Mouse (Mus musculus) E14TG2a.4 (cell line): ENCODE data around the gene Anks1b.

Source experiments
- H3K27me3 ChIP-seq: 2 replicates; pipeline ENCODE4 v1.6.1; 2014; ENCODE audit warnings: low read length, control low read depth; ENCODE audit not compliant: insufficient read depth
- H3K36me3 ChIP-seq: 2 replicates; pipeline ENCODE4 v1.6.1; 2014; ENCODE audit warnings: low read length, control low read depth; ENCODE audit not compliant: insufficient read depth
- H3K4me1 ChIP-seq: replicated peaks from 2 replicates; pipeline ENCODE4 v1.6.1; 2014; ENCODE audit warnings: low read depth, low read length, control low read depth
- H3K4me3 ChIP-seq: replicated peaks from 2 replicates; pipeline ENCODE4 v1.5.1; 2014; ENCODE audit warnings: mild to moderate bottlenecking, low read length
- H3K9me3 ChIP-seq: 2 replicates; pipeline ENCODE4 v1.6.1; 2014; ENCODE audit warnings: low read length, control low read depth
- CTCF ChIP-seq: conservative IDR thresholded peaks from 2 replicates; pipeline ENCODE4 v1.5.1; 2014; ENCODE audit warnings: low read length
- NANOG ChIP-seq: IDR thresholded peaks from 2 replicates; pipeline ENCODE4 v1.6.1; 2014; ENCODE audit warnings: borderline replicate concordance, low read length, mixed read lengths
- POU5F1 ChIP-seq: IDR thresholded peaks from 2 replicates; pipeline ENCODE4 v1.6.1; 2014; ENCODE audit warnings: low read length, borderline replicate concordance

Gene Anks1b

DNA sequence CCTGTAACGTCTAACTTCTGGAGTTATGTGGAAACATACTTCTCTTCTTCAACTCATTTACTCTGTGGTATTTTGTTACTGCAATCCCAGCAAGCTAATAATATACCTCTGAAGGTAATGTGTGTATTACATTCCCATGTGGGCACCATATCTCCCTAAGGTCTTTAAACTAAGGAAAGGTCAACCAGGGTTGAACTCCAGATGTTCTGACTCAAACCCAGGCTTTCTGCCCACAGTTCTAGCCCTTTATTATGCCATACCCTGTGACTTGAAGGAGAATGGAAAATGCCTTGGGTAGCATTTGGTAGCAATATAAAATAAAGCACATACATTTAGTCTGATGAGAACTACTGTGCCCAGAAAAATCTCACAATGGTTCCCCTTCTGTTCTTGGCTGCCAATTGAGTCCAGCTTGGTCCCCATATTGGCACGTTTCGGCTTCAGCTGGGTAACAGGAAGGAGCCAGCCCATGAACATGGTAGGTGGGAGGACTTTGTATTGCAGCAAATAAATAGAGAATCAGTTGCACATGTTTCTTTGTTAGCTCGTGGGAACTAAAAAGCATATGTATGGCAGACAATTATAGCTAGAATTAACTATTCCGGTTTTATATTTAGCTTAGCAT lies 17.9 kb upstream of the Anks1b start:
- H3K4me1 ChIP-seq, result no peaks in the 10 kb centered on the region
- H3K27me3 ChIP-seq, result no peaks in the 10 kb centered on the region
- H3K36me3 ChIP-seq, result no peaks in the 10 kb centered on the region
- no peaks in the 10 kb centered on the region for H3K9me3 ChIP-seq
- no peak for TF ChIP-seq POU5F1
- TF ChIP-seq CTCF, result no peak
- TF ChIP-seq NANOG, result no peak
- no peak overlapping the region for H3K4me3 ChIP-seq

- Histone ChIP-seq H3K36me3 (no peaks in the 10 kb centered on the region), H3K4me3 (no peak overlapping the region), H3K9me3 (no peaks in the 10 kb centered on the region), H3K4me1 (no peaks in the 10 kb centered on the region), H3K27me3 (no peaks in the 10 kb centered on the region)
- TF ChIP-seq POU5F1, result no peak
- no peak for TF ChIP-seq NANOG
- no peak for TF ChIP-seq CTCF
Measured at GRCm38 (mm10) chr10:89856286-89856685, 17.0 kb upstream of the Anks1b start.

DNA sequence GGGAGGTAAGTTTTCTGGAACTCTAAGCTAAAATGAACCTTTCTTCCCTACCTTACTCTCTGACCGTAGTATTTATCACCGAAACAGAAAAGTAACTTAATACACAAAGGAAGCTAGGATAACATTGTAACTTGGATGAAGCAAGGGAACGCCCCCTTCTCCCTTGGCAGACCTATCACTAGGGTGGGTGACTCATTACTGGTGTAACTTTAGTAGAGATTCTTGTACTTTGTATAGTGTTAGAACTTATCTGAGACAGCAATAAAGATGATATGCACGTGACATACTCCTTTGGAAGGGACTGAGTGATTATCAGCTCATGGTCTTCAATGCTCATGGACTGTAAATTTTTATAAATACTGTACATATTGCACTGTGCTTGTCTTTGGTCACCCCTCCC lies 5.1 kb upstream of the Anks1b start:
- TF ChIP-seq NANOG, result no peak
- no peak for TF ChIP-seq POU5F1
- TF ChIP-seq CTCF, result no peak
- Histone ChIP-seq H3K27me3 (peaks cover 28% of the 10 kb centered on the region), H3K4me3 (no peak overlapping the region), H3K36me3 (no peaks in the 10 kb centered on the region), H3K9me3 (no peaks in the 10 kb centered on the region), H3K4me1 (peaks cover 5% of the 10 kb centered on the region)

GRCm38 (mm10) chr10:89868836-89869235 lies 4.5 kb upstream of the Anks1b start:
- TF ChIP-seq NANOG (no peak), CTCF (no peak), POU5F1 (no peak)
- H3K4me1 ChIP-seq, result peaks cover 10% of the 10 kb centered on the region
- H3K36me3 ChIP-seq, result no peaks in the 10 kb centered on the region
- H3K27me3 ChIP-seq, result peaks cover 34% of the 10 kb centered on the region
- no peak overlapping the region for H3K4me3 ChIP-seq
- H3K9me3 ChIP-seq, result no peaks in the 10 kb centered on the region

- Histone ChIP-seq H3K27me3 (peaks cover 36% of the 10 kb centered on the region), H3K9me3 (no peaks in the 10 kb centered on the region), H3K4me1 (peaks cover 15% of the 10 kb centered on the region), H3K36me3 (no peaks in the 10 kb centered on the region), H3K4me3 (peak overlapping the region; percentile 90)
- TF ChIP-seq NANOG, result no peak
- no peak for TF ChIP-seq POU5F1
- no peak for TF ChIP-seq CTCF
Measured at GRCm38 (mm10) chr10:89872501-89873145, 686 bp upstream of the Anks1b start.

- TF ChIP-seq POU5F1, result no peak
- TF ChIP-seq CTCF, result no peak
- TF ChIP-seq NANOG, result no peak
- H3K27me3 ChIP-seq, result peaks cover 36% of the 10 kb centered on the region
- no peaks in the 10 kb centered on the region for H3K9me3 ChIP-seq
- no peaks in the 10 kb centered on the region for H3K36me3 ChIP-seq
- H3K4me3 ChIP-seq, result peak overlapping the region; percentile 90
- H3K4me1 ChIP-seq, result peaks cover 15% of the 10 kb centered on the region
Measured at GRCm38 (mm10) chr10:89874036-89874435, 727 bp downstream of the Anks1b start.

DNA sequence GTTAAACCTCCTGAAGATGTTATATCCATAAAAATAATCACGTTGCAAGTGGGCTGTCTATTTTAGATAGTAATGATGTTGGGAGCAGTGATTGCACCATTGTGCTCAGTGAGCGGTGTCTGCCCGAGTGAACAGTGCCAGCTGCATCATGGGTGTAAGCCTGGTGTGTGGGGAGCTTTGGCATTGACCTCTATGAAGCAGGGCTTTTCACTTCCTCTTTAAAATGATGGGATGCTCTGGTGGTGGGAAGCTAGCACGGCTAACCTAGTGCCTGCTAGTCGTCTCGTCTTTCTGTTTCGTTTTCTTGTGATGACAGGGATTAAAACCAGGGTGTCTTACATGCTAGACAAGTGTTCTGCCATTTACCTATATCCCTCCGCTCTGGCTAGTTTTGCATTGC lies 10.3 kb downstream of the Anks1b start:
- TF ChIP-seq POU5F1, result no peak
- TF ChIP-seq NANOG, result no peak
- no peak for TF ChIP-seq CTCF
- no peaks in the 10 kb centered on the region for H3K4me1 ChIP-seq
- no peaks in the 10 kb centered on the region for H3K9me3 ChIP-seq
- H3K27me3 ChIP-seq, result no peaks in the 10 kb centered on the region
- H3K4me3 ChIP-seq, result no peak overlapping the region
- no peaks in the 10 kb centered on the region for H3K36me3 ChIP-seq

- Histone ChIP-seq H3K4me3 (no peak overlapping the region), H3K27me3 (no peaks in the 10 kb centered on the region), H3K9me3 (no peaks in the 10 kb centered on the region), H3K4me1 (no peaks in the 10 kb centered on the region), H3K36me3 (no peaks in the 10 kb centered on the region)
- no peak for TF ChIP-seq NANOG
- TF ChIP-seq CTCF, result peak; percentile 36
Measured at GRCm38 (mm10) chr10:89902720-89903337, 29.5 kb downstream of the Anks1b start.

DNA sequence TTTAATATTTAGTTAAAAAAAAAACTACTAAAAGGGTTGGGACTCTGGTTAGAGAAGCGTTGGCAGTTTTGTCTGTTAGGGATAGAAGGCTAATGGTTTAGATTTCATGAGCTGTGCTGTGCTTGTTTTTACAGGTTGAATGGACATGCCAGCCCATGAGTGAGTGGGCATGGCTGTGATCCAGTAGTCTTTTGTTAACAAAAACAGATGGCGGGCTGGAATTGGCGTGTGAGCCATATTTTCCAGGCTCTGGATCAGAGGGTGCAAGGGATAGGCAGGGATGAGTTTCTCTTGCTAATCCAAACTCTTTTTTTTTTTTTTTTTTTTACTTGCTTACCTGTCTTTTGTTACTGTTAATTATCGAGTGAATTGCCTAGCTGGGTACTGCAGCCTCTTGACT lies 38.6 kb downstream of the Anks1b start:
- Histone ChIP-seq H3K9me3 (no peaks in the 10 kb centered on the region), H3K36me3 (no peaks in the 10 kb centered on the region), H3K4me3 (no peak overlapping the region), H3K4me1 (no peaks in the 10 kb centered on the region), H3K27me3 (no peaks in the 10 kb centered on the region)
- TF ChIP-seq POU5F1, result no peak
- no peak for TF ChIP-seq CTCF
- no peak for TF ChIP-seq NANOG
